Mouse (Mus musculus): ENCODE data around the gene Galk2. TPM values are rescaled to one million over a fixed set of nuclear protein-coding genes. Genes with fewer than 3 reads are reported as not detected.

Galk2 gene
- polyA plus RNA-seq, 1 experiment from 2014 or later: 30.8 TPM

- H3K9ac ChIP-seq (ENCODE audit: low read length): no peak overlapping the region
- H3K9me3 ChIP-seq (ENCODE audit: control insufficient read depth, low read length): no peaks in the 10 kb centered on the region
- no peaks in the 10 kb centered on the region for H3K36me3 ChIP-seq (ENCODE audit: control insufficient read depth, insufficient read depth, low read length)
- H3K4me1 ChIP-seq (replicated peaks; ENCODE audit: control insufficient read depth, insufficient read depth): no peaks in the 10 kb centered on the region
- ATAC-seq (ENCODE audit: low FRiP score, low TSS enrichment) (no peak), DNase-seq (ENCODE audit: low spot score) (no peak)
- H3K27ac ChIP-seq (replicated peaks): no peak overlapping the region
- H3K4me2 ChIP-seq (replicated peaks; ENCODE audit: low read depth): no peak overlapping the region
- no peak overlapping the region for H3K4me3 ChIP-seq (ENCODE audit: low read depth, low read length)
- no peaks in the 10 kb centered on the region for H3K27me3 ChIP-seq (ENCODE audit: control insufficient read depth, insufficient read depth, low read length)
- 64% methylated on average over 4 of the region's 4 CpGs for WGBS
- no peak for TF ChIP-seq EP300 (optimal IDR thresholded peaks at IDR 0.05)
- TF ChIP-seq CTCF (IDR thresholded peaks at IDR 0.05; ENCODE audit: low read depth): no peak
Measured at GRCm38 (mm10) chr2:125885891-125886576, 27.1 kb downstream of the Galk2 start.

GRCm38 (mm10) chr2:125893096-125893495 is 34.2 kb downstream of the Galk2 start:
- ATAC-seq (ENCODE audit: low FRiP score, low TSS enrichment) (no peak), DNase-seq (ENCODE audit: low spot score) (no peak)
- no peak overlapping the region for H3K9ac ChIP-seq (ENCODE audit: low read length)
- H3K4me1 ChIP-seq (replicated peaks; ENCODE audit: control insufficient read depth, insufficient read depth): no peaks in the 10 kb centered on the region
- H3K4me2 ChIP-seq (replicated peaks; ENCODE audit: low read depth): no peak overlapping the region
- H3K4me3 ChIP-seq (ENCODE audit: low read depth, low read length): no peak overlapping the region
- 31% methylated on average over 6 of the region's 6 CpGs for WGBS
- H3K27me3 ChIP-seq (ENCODE audit: control insufficient read depth, insufficient read depth, low read length): no peaks in the 10 kb centered on the region
- TF ChIP-seq EP300 (optimal IDR thresholded peaks at IDR 0.05): no peak
- peak; percentile 79 for TF ChIP-seq CTCF (IDR thresholded peaks at IDR 0.05; ENCODE audit: low read depth)
- no peaks in the 10 kb centered on the region for H3K36me3 ChIP-seq (ENCODE audit: control insufficient read depth, insufficient read depth, low read length)
- no peak overlapping the region for H3K27ac ChIP-seq (replicated peaks)
- H3K9me3 ChIP-seq (ENCODE audit: control insufficient read depth, low read length): no peaks in the 10 kb centered on the region

GRCm38 (mm10) chr2:125895099-125895498 is 36.2 kb downstream of the Galk2 start:
- Histone ChIP-seq H3K27ac (replicated peaks) (no peak overlapping the region), H3K9ac (ENCODE audit: low read length) (no peak overlapping the region), H3K4me3 (ENCODE audit: low read depth, low read length) (no peak overlapping the region), H3K36me3 (ENCODE audit: control insufficient read depth, insufficient read depth, low read length) (no peaks in the 10 kb centered on the region), H3K4me1 (replicated peaks; ENCODE audit: control insufficient read depth, insufficient read depth) (no peaks in the 10 kb centered on the region), H3K27me3 (ENCODE audit: control insufficient read depth, insufficient read depth, low read length) (no peaks in the 10 kb centered on the region), H3K9me3 (ENCODE audit: control insufficient read depth, low read length) (no peaks in the 10 kb centered on the region), H3K4me2 (replicated peaks; ENCODE audit: low read depth) (no peak overlapping the region)
- TF ChIP-seq CTCF (IDR thresholded peaks at IDR 0.05; ENCODE audit: low read depth) (no peak), EP300 (optimal IDR thresholded peaks at IDR 0.05) (no peak)
- 47% methylated on average over 4 of the region's 4 CpGs for WGBS
- DNase-seq (ENCODE audit: low spot score): no peak
- no peak for ATAC-seq (ENCODE audit: low FRiP score, low TSS enrichment)

DNA sequence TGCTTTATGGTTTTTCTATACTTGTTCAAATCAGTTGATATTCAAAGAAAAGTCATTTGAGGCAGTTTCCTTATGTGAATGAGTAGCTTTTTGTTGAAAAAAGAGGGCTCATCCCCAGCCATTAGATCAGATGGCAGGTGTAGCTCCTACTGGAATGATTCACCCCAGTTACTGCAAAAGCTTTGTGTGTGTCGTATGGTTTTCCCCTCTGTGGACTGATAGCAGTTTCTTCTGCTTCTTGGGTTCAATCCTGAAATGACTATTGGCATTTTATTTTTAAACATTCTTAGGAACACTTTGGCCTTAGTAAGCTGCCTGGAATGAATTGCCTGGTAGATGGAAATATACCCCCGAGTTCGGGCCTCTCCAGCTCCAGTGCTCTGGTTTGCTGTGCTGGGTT is 37.4 kb downstream of the Galk2 start:
- no peak for ATAC-seq (ENCODE audit: low FRiP score, low TSS enrichment)
- H3K27ac ChIP-seq (replicated peaks): no peak overlapping the region
- no peak overlapping the region for H3K4me3 ChIP-seq (ENCODE audit: low read depth, low read length)
- H3K9ac ChIP-seq (ENCODE audit: low read length): no peak overlapping the region
- no peaks in the 10 kb centered on the region for H3K9me3 ChIP-seq (ENCODE audit: control insufficient read depth, low read length)
- 69% methylated on average over 3 of the region's 3 CpGs for WGBS
- no peaks in the 10 kb centered on the region for H3K36me3 ChIP-seq (ENCODE audit: control insufficient read depth, insufficient read depth, low read length)
- no peaks in the 10 kb centered on the region for H3K4me1 ChIP-seq (replicated peaks; ENCODE audit: control insufficient read depth, insufficient read depth)
- no peak for DNase-seq (ENCODE audit: low spot score)
- H3K27me3 ChIP-seq (ENCODE audit: control insufficient read depth, insufficient read depth, low read length): no peaks in the 10 kb centered on the region
- TF ChIP-seq CTCF (IDR thresholded peaks at IDR 0.05; ENCODE audit: low read depth) (no peak), EP300 (optimal IDR thresholded peaks at IDR 0.05) (no peak)
- H3K4me2 ChIP-seq (replicated peaks; ENCODE audit: low read depth): no peak overlapping the region

DNA sequence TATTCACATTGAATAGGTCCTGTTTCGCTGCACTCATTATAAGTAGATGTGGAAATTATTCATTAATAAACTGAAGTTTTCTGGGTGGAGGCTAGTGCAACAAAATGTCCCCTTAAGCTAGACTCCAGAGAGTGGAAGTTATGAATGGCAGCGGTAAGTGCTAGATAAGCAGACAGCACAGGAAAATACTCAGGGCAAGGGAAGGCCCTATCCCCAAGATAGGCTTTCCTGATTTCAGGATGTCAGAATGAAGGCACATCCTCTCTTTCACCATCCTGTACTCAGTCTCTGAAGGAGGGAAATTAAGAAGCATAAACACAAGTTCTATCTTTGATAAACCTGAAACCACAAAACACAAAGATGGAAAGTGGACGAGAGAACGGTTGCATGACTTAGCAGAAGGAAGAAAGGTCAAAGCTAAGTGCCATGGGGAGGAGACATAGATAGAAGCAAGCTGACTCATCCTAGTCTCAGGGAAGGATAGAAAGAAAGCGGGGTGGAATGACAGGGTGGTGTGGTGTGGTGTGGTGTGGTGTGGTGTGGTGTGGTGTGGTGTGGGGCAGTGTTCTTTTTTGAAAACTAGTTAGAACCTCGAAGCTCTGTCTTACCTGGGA is 42.0 kb downstream of the Galk2 start:
- DNase-seq (ENCODE audit: low spot score): no peak
- Histone ChIP-seq H3K27ac (replicated peaks) (no peak overlapping the region), H3K4me1 (replicated peaks; ENCODE audit: control insufficient read depth, insufficient read depth) (no peaks in the 10 kb centered on the region), H3K36me3 (ENCODE audit: control insufficient read depth, insufficient read depth, low read length) (no peaks in the 10 kb centered on the region), H3K27me3 (ENCODE audit: control insufficient read depth, insufficient read depth, low read length) (no peaks in the 10 kb centered on the region), H3K9me3 (ENCODE audit: control insufficient read depth, low read length) (no peaks in the 10 kb centered on the region), H3K4me3 (ENCODE audit: low read depth, low read length) (no peak overlapping the region), H3K4me2 (replicated peaks; ENCODE audit: low read depth) (no peak overlapping the region), H3K9ac (ENCODE audit: low read length) (no peak overlapping the region)
- WGBS: 72% methylated on average over 6 of the region's 6 CpGs
- ATAC-seq (ENCODE audit: low FRiP score, low TSS enrichment): no peak
- no peak for TF ChIP-seq EP300 (optimal IDR thresholded peaks at IDR 0.05)
- no peak for TF ChIP-seq CTCF (IDR thresholded peaks at IDR 0.05; ENCODE audit: low read depth)

GRCm38 (mm10) chr2:125901426-125901825 is 42.5 kb downstream of the Galk2 start:
- 88% methylated on average over 3 of the region's 3 CpGs for WGBS
- Histone ChIP-seq H3K9me3 (ENCODE audit: control insufficient read depth, low read length) (no peaks in the 10 kb centered on the region), H3K4me3 (ENCODE audit: low read depth, low read length) (no peak overlapping the region), H3K4me2 (replicated peaks; ENCODE audit: low read depth) (no peak overlapping the region), H3K27me3 (ENCODE audit: control insufficient read depth, insufficient read depth, low read length) (no peaks in the 10 kb centered on the region), H3K9ac (ENCODE audit: low read length) (no peak overlapping the region), H3K36me3 (ENCODE audit: control insufficient read depth, insufficient read depth, low read length) (no peaks in the 10 kb centered on the region), H3K4me1 (replicated peaks; ENCODE audit: control insufficient read depth, insufficient read depth) (no peaks in the 10 kb centered on the region), H3K27ac (replicated peaks) (no peak overlapping the region)
- ATAC-seq (ENCODE audit: low FRiP score, low TSS enrichment) (no peak), DNase-seq (ENCODE audit: low spot score) (no peak)
- no peak for TF ChIP-seq CTCF (IDR thresholded peaks at IDR 0.05; ENCODE audit: low read depth)
- no peak for TF ChIP-seq EP300 (optimal IDR thresholded peaks at IDR 0.05)
